Mouse (Mus musculus) kidney, adult 2 months (tissue): ENCODE data around the gene Trmt1. TPM values are rescaled to one million over a fixed set of nuclear protein-coding genes. Genes with fewer than 3 reads are reported as not detected.

Source experiments
- DNase-seq: peaks from one replicate; pipeline ENCODE4 v3.0.0; 2021
- H3K27ac ChIP-seq: fragments of 200-500 bp; 2 replicates; pipeline ENCODE4 v1.5.1; 2012; ENCODE audit warnings: low read depth, low read length, control low read depth, inconsistent platforms; ENCODE audit not compliant: insufficient read depth
- H3K27me3 ChIP-seq: fragments of 200-500 bp; replicated peaks from 2 replicates; pipeline ENCODE4 v1.6.1; 2012; ENCODE audit warnings: mild to moderate bottlenecking, moderate library complexity, low read length, inconsistent platforms; ENCODE audit not compliant: control insufficient read depth, insufficient read depth
- H3K36me3 ChIP-seq: fragments of 200-500 bp; 2 replicates; pipeline ENCODE4 v1.6.1; 2012; ENCODE audit warnings: mild to moderate bottlenecking, moderate library complexity, low read length, inconsistent platforms; ENCODE audit not compliant: control insufficient read depth, insufficient read depth
- H3K4me1 ChIP-seq: fragments of 200-500 bp; 2 replicates; pipeline ENCODE4 v1.6.1; 2011; ENCODE audit warnings: low read length; ENCODE audit not compliant: control insufficient read depth, insufficient read depth
- H3K4me3 ChIP-seq: fragments of 200-500 bp; 2 replicates; pipeline ENCODE4 v1.5.1; 2011; ENCODE audit warnings: mild to moderate bottlenecking, low read depth, low read length, control low read depth; ENCODE audit not compliant: insufficient read depth
- CTCF ChIP-seq: fragments of 200-500 bp; conservative IDR thresholded peaks from 2 replicates; pipeline ENCODE4 v1.5.1; 2011; ENCODE audit warnings: low read depth, mild to moderate bottlenecking, control low read depth, low read length, moderate library complexity, mixed read lengths; ENCODE audit not compliant: insufficient read depth, insufficient read length
- POLR2A ChIP-seq: fragments of 200-500 bp; IDR thresholded peaks from one replicate; pipeline ENCODE4 v1.6.1; 2011; ENCODE audit warnings: low read depth, low read length, control low read depth
- WGBS: fragments of 180-500 bp; shearing (Covaris S2); methylation state at CpG from one replicate; pipeline ENCODE4 v1.1.7; 2018; 5-methylcytosine and 5-hydroxymethylcytosine counted together
- polyA plus RNA-seq: library from polyadenylated mRNA; depleted of rRNA; stranded (reverse); fragments of >200 nt; gene quantifications from 2 replicates; pipeline ENCODE4 v1.2.3, GENCODE M21; 2012

Trmt1 gene
- polyA plus RNA-seq, 1 experiment: 73.7 TPM

GRCm38 (mm10) chr8:84718959-84719690 is 33.0 kb downstream of the Trmt1 start:
- 86% methylated on average over 5 of the region's 5 CpGs for WGBS
- no peak for DNase-seq
- no peaks in the 10 kb centered on the region for H3K27me3 ChIP-seq
- no peaks in the 10 kb centered on the region for H3K36me3 ChIP-seq
- TF ChIP-seq CTCF: no peak
- no peak for TF ChIP-seq POLR2A
- H3K4me3 ChIP-seq: no peak overlapping the region
- H3K4me1 ChIP-seq: peaks cover 17% of the 10 kb centered on the region
- H3K27ac ChIP-seq: no peak overlapping the region

- no peak for DNase-seq
- Histone ChIP-seq H3K27me3 (no peaks in the 10 kb centered on the region), H3K4me3 (no peak overlapping the region), H3K36me3 (no peaks in the 10 kb centered on the region), H3K4me1 (peaks cover 23% of the 10 kb centered on the region), H3K27ac (peak overlapping the region; percentile 84)
- TF ChIP-seq CTCF (no peak), POLR2A (no peak)
- 67% methylated on average over 6 of the region's 6 CpGs for WGBS
Observed at GRCm38 (mm10) chr8:84722530-84722849, 36.4 kb downstream of the Trmt1 start.

DNA sequence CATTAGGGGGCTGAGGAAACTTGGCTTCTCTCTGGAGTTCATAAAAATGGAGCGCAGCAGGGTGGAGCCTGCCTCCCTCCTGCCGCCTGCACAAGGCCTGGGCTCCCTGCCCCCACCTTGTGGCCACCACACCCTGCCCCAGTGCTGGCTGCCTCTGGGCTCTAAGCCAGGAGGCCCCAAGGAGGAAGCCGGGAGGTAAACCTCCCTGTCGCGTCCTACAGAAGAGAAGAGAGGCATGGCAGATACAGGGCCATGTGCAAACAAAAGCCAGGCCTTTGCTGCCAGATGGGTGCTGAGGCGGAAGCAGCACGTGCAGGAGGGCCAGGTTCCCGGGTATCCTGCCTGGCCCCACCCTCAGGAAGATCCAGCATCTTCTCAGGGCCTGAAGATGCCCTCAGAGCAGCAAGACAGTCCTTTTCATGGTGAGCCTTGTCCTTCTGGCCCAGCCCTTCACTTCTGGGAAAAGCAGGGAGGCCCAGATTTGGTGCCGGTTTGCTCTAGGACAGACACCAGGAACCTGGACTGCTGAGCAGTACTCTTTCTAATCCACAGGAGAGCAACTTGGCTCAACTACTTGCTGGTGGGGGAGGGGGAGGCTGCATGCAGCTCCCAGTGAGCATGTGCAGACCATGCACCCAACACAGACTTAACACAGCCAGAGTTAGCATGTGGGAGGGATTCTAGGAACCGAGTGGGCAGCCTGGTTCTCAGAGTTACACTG is 36.9 kb downstream of the Trmt1 start, which contains the start of gene G430095P16Rik:
Gene G430095P16Rik, plus strand, starts transcription at position 158 of the 721 bp plus-strand sequence.
- Histone ChIP-seq H3K27me3 (no peaks in the 10 kb centered on the region), H3K4me1 (peaks cover 23% of the 10 kb centered on the region), H3K27ac (peak within 1 kb of the TSS; percentile 84), H3K36me3 (no peaks in the 10 kb centered on the region), H3K4me3 (no peak within 1 kb of the TSS)
- 0 out of 2 replicates have a peak, but pooled peaks have one; percentile 12 for TF ChIP-seq CTCF
- TF ChIP-seq POLR2A: no peak
- 20% methylated on average over 10 of the region's 10 CpGs for WGBS
- DNase-seq: peak; percentile 84

DNA sequence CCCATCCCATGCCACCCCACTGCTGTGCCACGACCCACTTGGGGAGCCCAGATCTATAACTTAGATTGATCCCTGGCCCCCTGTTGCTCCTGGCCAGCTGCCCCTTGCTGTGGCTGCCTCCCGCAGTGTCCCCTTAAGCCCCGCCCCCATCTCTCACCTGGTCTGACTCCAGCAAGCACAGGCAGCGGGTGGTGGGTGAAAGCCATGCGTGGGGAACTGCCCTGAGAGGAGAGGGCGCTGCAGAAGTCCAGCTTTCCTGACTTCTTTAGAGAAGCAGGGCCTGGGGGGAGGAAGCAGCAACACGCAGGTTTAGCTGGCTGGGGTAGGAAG is 37.4 kb downstream of the Trmt1 start:
- H3K4me3 ChIP-seq: no peak overlapping the region
- no peaks in the 10 kb centered on the region for H3K36me3 ChIP-seq
- peak overlapping the region; percentile 84 for H3K27ac ChIP-seq
- H3K4me1 ChIP-seq: peaks cover 23% of the 10 kb centered on the region
- peak; percentile 59 for DNase-seq
- 34% methylated on average over 7 of the region's 7 CpGs for WGBS
- no peaks in the 10 kb centered on the region for H3K27me3 ChIP-seq
- TF ChIP-seq POLR2A (no peak), CTCF (no peak)

GRCm38 (mm10) chr8:84724683-84725082 is 38.6 kb downstream of the Trmt1 start:
- Histone ChIP-seq H3K36me3 (no peaks in the 10 kb centered on the region), H3K27ac (no peak overlapping the region), H3K4me1 (peaks cover 23% of the 10 kb centered on the region), H3K27me3 (no peaks in the 10 kb centered on the region), H3K4me3 (no peak overlapping the region)
- WGBS: 77% methylated on average over 9 of the region's 9 CpGs
- no peak for DNase-seq
- TF ChIP-seq CTCF: no peak

- H3K4me1 ChIP-seq: peaks cover 23% of the 10 kb centered on the region
- H3K36me3 ChIP-seq: no peaks in the 10 kb centered on the region
- H3K4me3 ChIP-seq: no peak overlapping the region
- H3K27me3 ChIP-seq: no peaks in the 10 kb centered on the region
- no peak for DNase-seq
- 50% methylated on average over 10 of the region's 10 CpGs for WGBS
- peak overlapping the region; percentile 52 for H3K27ac ChIP-seq
- TF ChIP-seq CTCF (no peak), POLR2A (no peak)
Observed at GRCm38 (mm10) chr8:84725246-84725940, 39.3 kb downstream of the Trmt1 start.

GRCm38 (mm10) chr8:84725941-84726259 is 39.8 kb downstream of the Trmt1 start:
- WGBS: 18% methylated on average over 3 of the region's 3 CpGs
- TF ChIP-seq CTCF (peak; percentile 64), POLR2A (no peak)
- H3K27me3 ChIP-seq: no peaks in the 10 kb centered on the region
- H3K4me3 ChIP-seq: no peak overlapping the region
- peak overlapping the region; percentile 52 for H3K27ac ChIP-seq
- peaks cover 23% of the 10 kb centered on the region for H3K4me1 ChIP-seq
- peak; percentile 73 for DNase-seq
- H3K36me3 ChIP-seq: no peaks in the 10 kb centered on the region
